Mouse (Mus musculus): ENCODE results near the gene Tspan3. TPM values are rescaled to one million over a fixed set of nuclear protein-coding genes. Genes with fewer than 3 reads are reported as not detected.

Gene Tspan3
- polyA plus RNA-seq, 1 experiment from 2014 or later: 533 TPM

DNA sequence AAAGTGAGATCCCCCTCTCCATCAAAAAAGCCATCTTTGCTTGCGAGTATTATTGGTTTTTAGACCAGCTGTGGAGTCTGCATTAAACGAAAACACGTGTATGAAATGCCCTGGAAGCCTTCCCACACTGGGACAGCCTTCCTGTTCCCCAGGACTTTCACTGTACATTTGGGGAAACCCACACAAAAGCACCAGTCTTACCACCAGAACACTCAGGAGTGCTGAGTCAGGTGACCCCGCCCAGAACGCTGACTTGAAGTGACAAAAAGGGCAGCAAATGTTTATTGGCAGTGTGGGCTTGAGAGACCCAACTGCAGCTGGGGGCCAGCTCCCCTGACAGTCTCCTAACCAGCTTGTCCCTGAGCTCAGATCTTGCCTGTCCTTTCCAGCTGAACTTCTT is 884 bp upstream of the Tspan3 start:
- no peak overlapping the region; the same call in 1 of the 2 replicates for H3K9ac ChIP-seq (ENCODE audit: low read depth, low read length)
- H3K4me2 ChIP-seq (replicated peaks; ENCODE audit: low read depth, low read length): no peak overlapping the region
- no peak overlapping the region for H3K27ac ChIP-seq (ENCODE audit: low read depth, low read length)
- no peak for ATAC-seq (ENCODE audit: low FRiP score, low TSS enrichment)
- H3K4me1 ChIP-seq (ENCODE audit: control insufficient read depth, insufficient read depth, low read length): no peaks in the 10 kb centered on the region
- H3K36me3 ChIP-seq (ENCODE audit: control insufficient read depth, insufficient read depth, low read length): no peaks in the 10 kb centered on the region
- no peaks in the 10 kb centered on the region for H3K27me3 ChIP-seq (ENCODE audit: control insufficient read depth, insufficient read depth, low read length)
- H3K4me3 ChIP-seq (ENCODE audit: low read length): no peak overlapping the region
- WGBS: 51% methylated on average over 5 of the region's 5 CpGs
- H3K9me3 ChIP-seq (ENCODE audit: control insufficient read depth, low read length): no peaks in the 10 kb centered on the region

DNA sequence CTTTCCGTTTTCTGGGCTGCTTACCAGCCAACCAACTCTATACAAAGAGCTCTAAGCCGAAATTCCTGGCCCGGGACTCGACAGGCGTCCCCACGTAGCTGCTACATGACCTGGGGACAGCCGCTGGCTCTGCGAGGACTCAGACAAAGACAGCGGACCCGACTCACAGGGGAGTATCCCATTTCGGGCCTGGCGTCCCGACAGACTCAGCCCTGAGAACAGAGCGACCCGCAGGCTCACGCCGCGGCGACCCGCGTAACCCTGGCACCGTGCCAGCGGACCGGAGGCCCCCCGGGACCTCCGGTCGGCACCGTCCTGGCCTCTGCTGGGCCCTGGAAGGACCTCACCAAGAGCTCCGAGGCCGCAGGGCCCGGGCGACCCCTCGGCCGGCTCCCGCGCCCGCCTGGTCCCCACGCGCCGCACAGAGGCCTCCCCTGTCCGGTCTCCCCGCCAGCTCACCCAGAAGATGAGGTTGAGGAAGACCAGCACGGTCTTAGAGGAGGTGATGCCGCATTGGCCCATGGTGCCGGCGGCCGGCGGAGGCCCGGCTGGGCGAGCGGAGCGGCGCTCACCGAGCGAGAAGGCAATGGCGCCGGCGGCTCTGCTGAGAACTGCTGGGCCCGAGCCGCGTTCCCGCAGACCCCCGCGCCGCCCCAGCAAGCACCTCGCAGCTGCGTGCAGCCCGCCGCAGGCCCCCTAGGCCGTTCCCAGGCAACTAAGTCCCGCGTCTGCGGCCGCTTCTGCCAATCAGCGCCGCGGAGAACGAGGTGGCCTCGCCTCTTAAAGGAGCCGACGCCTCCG is 4.7 kb downstream of the Tspan3 start:
- H3K4me1 ChIP-seq (ENCODE audit: control insufficient read depth, insufficient read depth, low read length): peaks cover 16% of the 10 kb centered on the region
- no peaks in the 10 kb centered on the region for H3K36me3 ChIP-seq (ENCODE audit: control insufficient read depth, insufficient read depth, low read length)
- peak overlapping the region; percentile 95 for H3K27ac ChIP-seq (ENCODE audit: low read depth, low read length)
- peak; percentile 97 for ATAC-seq (ENCODE audit: low FRiP score, low TSS enrichment)
- no peaks in the 10 kb centered on the region for H3K27me3 ChIP-seq (ENCODE audit: control insufficient read depth, insufficient read depth, low read length)
- no peaks in the 10 kb centered on the region for H3K9me3 ChIP-seq (ENCODE audit: control insufficient read depth, low read length)
- H3K4me3 ChIP-seq (ENCODE audit: low read length): peak overlapping the region; percentile 84
- H3K4me2 ChIP-seq (replicated peaks; ENCODE audit: low read depth, low read length): peak overlapping the region; percentile 88
- peak overlapping the region; percentile 99 for H3K9ac ChIP-seq (ENCODE audit: low read depth, low read length)
- under 1% methylated on average over 81 of the region's 82 CpGs for whole genome bisulfite sequencing

DNA sequence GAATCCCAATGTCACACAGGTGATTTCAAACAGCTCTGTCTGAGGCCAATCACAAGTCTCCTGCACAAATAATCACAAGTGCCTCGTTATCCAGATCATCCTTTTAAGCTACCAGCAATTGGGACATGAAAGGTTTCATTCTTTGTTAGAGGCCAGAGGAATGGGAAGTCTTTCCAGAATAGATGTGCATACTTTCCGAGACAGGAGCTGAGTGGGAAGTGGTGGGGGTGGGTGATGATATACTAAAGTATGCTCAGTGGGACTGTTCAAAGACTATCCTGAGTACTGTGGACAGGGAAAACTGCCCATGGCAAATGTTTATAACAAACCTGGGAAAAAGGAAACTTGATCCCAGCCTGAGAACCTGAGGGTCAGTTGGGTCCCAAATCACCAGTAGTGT is 5.8 kb downstream of the Tspan3 start:
- 5% methylated on average over 2 of the region's 2 CpGs for WGBS
- H3K9ac ChIP-seq (ENCODE audit: low read depth, low read length): peak overlapping the region; percentile 99; the same call in 1 of the 2 replicates

DNA sequence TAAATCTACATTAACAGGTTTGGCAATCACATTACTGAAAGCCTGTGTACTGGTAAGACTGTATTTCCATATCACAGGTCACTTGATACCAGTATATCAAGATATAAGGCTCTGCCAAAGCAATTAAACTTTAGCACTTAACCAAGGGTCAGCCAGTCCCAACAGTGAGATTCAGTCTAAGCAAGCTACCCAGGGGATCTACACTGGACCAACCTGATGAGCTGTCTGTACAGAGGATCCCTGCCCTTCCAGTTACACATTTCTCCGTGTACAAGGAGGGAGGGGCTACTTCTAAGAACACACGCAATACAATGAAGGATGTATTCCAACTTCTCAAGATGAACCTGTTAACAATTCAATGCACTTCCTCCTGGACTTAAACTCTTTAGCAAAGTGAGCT is 7.2 kb downstream of the Tspan3 start:
- no peak overlapping the region for H3K4me2 ChIP-seq (replicated peaks; ENCODE audit: low read depth, low read length)

More for the DNA sequence above, 5.8 kb downstream of the Tspan3 start:
- no peak for ATAC-seq (ENCODE audit: low FRiP score, low TSS enrichment)
- H3K4me1 ChIP-seq (ENCODE audit: control insufficient read depth, insufficient read depth, low read length): peaks cover 16% of the 10 kb centered on the region
- H3K36me3 ChIP-seq (ENCODE audit: control insufficient read depth, insufficient read depth, low read length): no peaks in the 10 kb centered on the region
- H3K4me3 ChIP-seq (ENCODE audit: low read length): peak overlapping the region; percentile 84
- no peaks in the 10 kb centered on the region for H3K27me3 ChIP-seq (ENCODE audit: control insufficient read depth, insufficient read depth, low read length)
- H3K4me2 ChIP-seq (replicated peaks; ENCODE audit: low read depth, low read length): peak overlapping the region; percentile 88
- no peak overlapping the region for H3K27ac ChIP-seq (ENCODE audit: low read depth, low read length)
- H3K9me3 ChIP-seq (ENCODE audit: control insufficient read depth, low read length): no peaks in the 10 kb centered on the region

DNA sequence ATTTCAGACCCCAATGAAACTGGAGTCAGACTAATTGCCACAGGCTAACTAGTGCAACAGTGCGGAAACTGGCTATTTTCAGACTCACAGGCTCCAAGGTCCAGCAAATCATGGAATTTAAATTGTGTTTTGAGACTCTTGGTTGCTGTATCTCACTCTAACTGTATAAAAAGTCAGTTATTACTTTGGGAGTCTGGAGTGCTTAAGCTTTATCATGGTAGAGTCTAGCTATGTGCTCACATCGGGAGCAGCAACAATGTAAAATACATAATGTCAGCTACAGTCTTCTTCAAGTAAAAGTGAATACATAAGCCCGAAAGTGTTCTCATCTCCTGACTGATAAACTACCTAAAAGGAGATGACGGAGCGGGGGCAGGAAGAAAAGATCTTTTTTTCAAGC is 10.7 kb downstream of the Tspan3 start:
- H3K36me3 ChIP-seq (ENCODE audit: control insufficient read depth, insufficient read depth, low read length): no peaks in the 10 kb centered on the region
- no peak overlapping the region for H3K4me2 ChIP-seq (replicated peaks; ENCODE audit: low read depth, low read length)
- H3K9me3 ChIP-seq (ENCODE audit: control insufficient read depth, low read length): no peaks in the 10 kb centered on the region
- H3K4me1 ChIP-seq (ENCODE audit: control insufficient read depth, insufficient read depth, low read length): peaks cover 29% of the 10 kb centered on the region
- WGBS: 83% methylated on average over 5 of the region's 5 CpGs
- no peak overlapping the region for H3K27ac ChIP-seq (ENCODE audit: low read depth, low read length)
- H3K9ac ChIP-seq (ENCODE audit: low read depth, low read length): no peak overlapping the region
- no peak overlapping the region for H3K4me3 ChIP-seq (ENCODE audit: low read length)
- H3K27me3 ChIP-seq (ENCODE audit: control insufficient read depth, insufficient read depth, low read length): no peaks in the 10 kb centered on the region
- no peak for ATAC-seq (ENCODE audit: low FRiP score, low TSS enrichment)

More for the DNA sequence above, 7.2 kb downstream of the Tspan3 start:
- no peak overlapping the region for H3K27ac ChIP-seq (ENCODE audit: low read depth, low read length)
- H3K36me3 ChIP-seq (ENCODE audit: control insufficient read depth, insufficient read depth, low read length): no peaks in the 10 kb centered on the region
- H3K4me1 ChIP-seq (ENCODE audit: control insufficient read depth, insufficient read depth, low read length): peaks cover 19% of the 10 kb centered on the region
- H3K9me3 ChIP-seq (ENCODE audit: control insufficient read depth, low read length): no peaks in the 10 kb centered on the region
- H3K4me3 ChIP-seq (ENCODE audit: low read length): no peak overlapping the region
- no peak for ATAC-seq (ENCODE audit: low FRiP score, low TSS enrichment)
- no peak overlapping the region for H3K9ac ChIP-seq (ENCODE audit: low read depth, low read length)
- WGBS: 50% methylated on average over 2 of the region's 2 CpGs
- no peaks in the 10 kb centered on the region for H3K27me3 ChIP-seq (ENCODE audit: control insufficient read depth, insufficient read depth, low read length)

DNA sequence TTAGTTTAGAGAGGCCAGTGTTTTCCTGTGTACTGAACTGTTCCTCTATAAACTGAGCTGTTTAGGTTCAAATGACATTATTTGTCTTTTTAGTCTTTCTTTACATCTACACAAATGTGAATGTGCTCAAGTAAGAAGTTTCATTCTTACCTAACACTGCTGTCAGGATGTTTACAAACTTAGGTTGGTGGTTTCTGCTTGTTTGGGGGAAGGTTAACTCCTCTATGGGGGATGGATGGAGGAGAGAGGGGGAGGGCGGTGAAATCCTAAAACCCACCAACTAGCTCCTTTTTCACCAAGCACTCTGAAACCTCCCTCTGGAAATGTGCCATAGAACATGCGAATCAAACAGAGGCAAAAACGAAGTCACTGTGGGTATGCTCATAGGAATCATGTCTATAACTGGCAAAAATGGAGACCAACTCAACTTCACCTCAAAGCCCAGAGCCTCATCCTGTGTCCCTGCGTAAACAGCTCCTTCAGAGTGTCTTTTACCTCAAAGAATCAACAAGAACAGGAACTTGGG is 12.7 kb downstream of the Tspan3 start:
- Histone ChIP-seq H3K9me3 (ENCODE audit: control insufficient read depth, low read length) (no peaks in the 10 kb centered on the region), H3K4me1 (ENCODE audit: control insufficient read depth, insufficient read depth, low read length) (peaks cover 15% of the 10 kb centered on the region), H3K36me3 (ENCODE audit: control insufficient read depth, insufficient read depth, low read length) (no peaks in the 10 kb centered on the region), H3K9ac (ENCODE audit: low read depth, low read length) (no peak overlapping the region), H3K4me3 (ENCODE audit: low read length) (no peak overlapping the region), H3K27ac (ENCODE audit: low read depth, low read length) (no peak overlapping the region), H3K4me2 (replicated peaks; ENCODE audit: low read depth, low read length) (no peak overlapping the region), H3K27me3 (ENCODE audit: control insufficient read depth, insufficient read depth, low read length) (no peaks in the 10 kb centered on the region)
- no peak for ATAC-seq (ENCODE audit: low FRiP score, low TSS enrichment)
- WGBS: 75% methylated on average over 4 of the region's 4 CpGs

DNA sequence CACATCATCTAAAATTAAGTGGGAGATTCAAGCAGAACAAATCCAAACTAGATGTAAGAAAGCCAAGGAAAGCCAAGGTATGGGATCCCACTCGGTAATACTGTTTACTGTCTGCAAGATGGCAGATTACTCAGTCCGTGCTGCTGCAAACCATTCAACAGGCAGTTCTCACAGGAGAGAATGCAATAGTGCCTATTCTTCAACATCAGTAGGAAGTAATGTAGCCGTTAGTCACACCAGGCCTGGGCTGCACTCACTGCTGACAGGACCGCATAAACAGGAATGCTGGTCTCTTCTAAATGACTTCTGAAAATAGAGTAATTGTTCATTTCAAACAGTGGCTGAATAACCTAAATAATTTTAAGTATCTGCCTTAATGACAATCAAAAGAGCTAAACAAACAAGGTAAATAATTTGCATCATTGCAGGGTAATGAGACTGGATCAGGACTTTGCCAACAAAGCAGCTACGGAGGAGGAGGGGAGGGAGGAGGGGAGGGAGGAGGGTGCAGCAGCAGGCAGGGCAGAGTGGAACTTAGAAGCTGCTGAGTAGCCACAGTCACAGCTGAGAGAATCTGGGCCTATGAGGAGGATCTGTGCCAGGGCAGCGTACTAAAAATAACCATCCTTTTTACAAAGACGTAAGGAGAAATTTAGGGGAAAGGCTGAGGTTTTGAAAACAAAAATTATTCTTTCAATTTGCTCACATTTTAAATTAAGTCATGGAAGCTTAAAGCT is 13.4 kb downstream of the Tspan3 start:
- Histone ChIP-seq H3K27me3 (ENCODE audit: control insufficient read depth, insufficient read depth, low read length) (no peaks in the 10 kb centered on the region), H3K4me3 (ENCODE audit: low read length) (no peak overlapping the region), H3K4me2 (replicated peaks; ENCODE audit: low read depth, low read length) (no peak overlapping the region), H3K9ac (ENCODE audit: low read depth, low read length) (no peak overlapping the region), H3K36me3 (ENCODE audit: control insufficient read depth, insufficient read depth, low read length) (peaks cover 6% of the 10 kb centered on the region), H3K9me3 (ENCODE audit: control insufficient read depth, low read length) (no peaks in the 10 kb centered on the region), H3K4me1 (ENCODE audit: control insufficient read depth, insufficient read depth, low read length) (peaks cover 15% of the 10 kb centered on the region), H3K27ac (ENCODE audit: low read depth, low read length) (0 out of 2 replicates have a peak overlapping the region, but pooled peaks have one; percentile 24)
- 51% methylated on average over 7 of the region's 7 CpGs for WGBS
- peak; percentile 68; the same call in 1 of the 2 replicates for ATAC-seq (ENCODE audit: low FRiP score, low TSS enrichment)

DNA sequence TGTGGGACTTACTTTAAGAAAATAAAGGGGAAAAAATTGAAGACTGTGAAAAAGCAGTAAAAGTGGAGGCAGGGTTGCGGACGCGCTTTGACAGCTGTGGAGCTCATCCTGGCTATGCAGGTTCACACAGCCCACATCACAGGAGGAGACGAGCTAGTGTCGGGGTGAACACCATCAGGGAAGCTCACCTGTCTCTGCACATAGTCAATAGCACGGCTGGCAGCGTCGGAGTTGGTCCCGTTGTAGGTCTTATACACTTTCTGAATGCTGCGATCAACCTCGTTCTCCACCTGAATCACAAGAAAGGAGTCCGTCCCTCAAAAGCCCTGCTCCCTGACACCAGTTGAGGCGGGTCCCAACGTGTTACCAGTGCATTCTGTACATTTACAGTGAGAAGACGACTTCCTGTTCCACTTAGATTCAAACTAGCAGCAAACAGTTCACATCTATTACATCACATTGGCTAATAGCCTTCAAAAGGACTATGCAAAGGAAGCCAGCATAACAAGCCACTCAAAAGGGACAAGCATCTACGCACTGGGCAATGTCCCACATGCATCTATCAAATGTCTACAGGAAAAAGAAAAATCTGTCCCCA is 18.9 kb downstream of the Tspan3 start:
- Histone ChIP-seq H3K9me3 (ENCODE audit: control insufficient read depth, low read length) (no peaks in the 10 kb centered on the region), H3K4me2 (replicated peaks; ENCODE audit: low read depth, low read length) (no peak overlapping the region), H3K4me1 (ENCODE audit: control insufficient read depth, insufficient read depth, low read length) (no peaks in the 10 kb centered on the region), H3K36me3 (ENCODE audit: control insufficient read depth, insufficient read depth, low read length) (peaks cover 48% of the 10 kb centered on the region), H3K9ac (ENCODE audit: low read depth, low read length) (no peak overlapping the region), H3K27me3 (ENCODE audit: control insufficient read depth, insufficient read depth, low read length) (no peaks in the 10 kb centered on the region), H3K4me3 (ENCODE audit: low read length) (no peak overlapping the region), H3K27ac (ENCODE audit: low read depth, low read length) (no peak overlapping the region)
- WGBS: 93% methylated on average over 16 of the region's 16 CpGs
- ATAC-seq (ENCODE audit: low FRiP score, low TSS enrichment): no peak

Data from kidney, embryonic 14.5 days (tissue).